In the genomic region with DNA sequence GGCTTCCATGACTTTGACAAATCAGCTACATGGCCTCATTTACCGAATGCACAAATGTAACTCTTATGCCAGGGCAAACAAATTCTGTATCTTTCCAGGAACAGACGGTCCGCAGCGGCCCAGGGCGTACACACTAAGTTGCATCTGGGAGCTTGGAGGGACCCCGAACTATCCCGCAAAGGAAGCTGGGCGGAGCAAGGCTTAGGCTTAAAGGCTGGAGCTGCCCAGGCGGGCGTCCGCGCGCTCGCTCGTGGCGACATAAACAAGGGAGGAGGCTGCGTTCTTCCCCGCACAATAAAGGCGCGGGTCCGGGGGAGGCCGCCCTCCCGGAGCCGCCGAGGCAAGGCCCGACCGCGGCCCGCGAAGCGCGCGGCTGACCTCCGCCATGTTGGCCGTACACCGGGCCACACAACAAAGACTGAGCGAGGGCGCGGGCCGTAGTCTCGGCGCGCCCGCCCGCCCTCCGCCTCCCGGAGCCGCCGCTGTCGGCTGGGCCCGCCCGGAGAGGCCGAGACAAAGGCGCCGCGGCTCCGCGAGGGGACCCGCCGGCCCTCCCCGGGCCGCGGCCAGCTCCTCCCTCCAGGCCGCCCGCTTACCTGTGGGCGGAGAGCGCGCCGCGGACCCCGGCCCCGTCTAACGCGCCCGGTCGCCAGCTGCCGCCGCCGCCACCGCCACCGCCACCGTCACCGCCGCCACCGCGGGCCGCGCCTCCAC, we compare ENCODE assay signal across 8 mouse cellular contexts. TPM values are rescaled to one million over a fixed set of nuclear protein-coding genes. Genes with fewer than 3 reads are reported as not detected.
DNase-seq lines count a peak whose midpoint lies in the region; ATAC-seq and TF ChIP-seq lines count a peak whose summit lies in the region.

Gene Gm10638, plus strand, starts transcription at position 479 of the 714 bp plus-strand sequence.
Gene Siah1a, minus strand, starts transcription at position 714 of the 714 bp plus-strand sequence.

- TF ChIP-seq CTCF in MEL (IDR thresholded peaks at IDR 0.05 in 2 of 3, conservative IDR thresholded peaks at IDR 0.05 in 1 of 3; ENCODE audit: control insufficient read depth in 1 of 3, insufficient read depth in 1 of 3, low read depth in 2 of 3, low read length in 3 of 3, poor library complexity in 1 of 3, severe bottlenecking in 1 of 3): no peak
- no peak for TF ChIP-seq CTCF in cerebellum, adult 2 months (IDR thresholded peaks at IDR 0.05; ENCODE audit: borderline replicate concordance, insufficient read depth, low read depth, low read length)
- TF ChIP-seq CTCF in forebrain, postnatal 0 days (IDR thresholded peaks at IDR 0.05; ENCODE audit: low read depth): no peak
- no peak for TF ChIP-seq CTCF in lung, postnatal 0 days (IDR thresholded peaks at IDR 0.05)

- peaks cover 0 to 2% of the 10 kb centered on the region in 2 experiments; a peak in 1 of 4 replicates for H3K27me3 ChIP-seq in MEL (ENCODE audit: control insufficient read depth in 1 of 2, insufficient read depth in 2 of 2, low read length in 2 of 2)
- H3K27me3 ChIP-seq in cerebellum, adult 2 months (ENCODE audit: control insufficient read depth, insufficient read depth, low read length): no peaks in the 10 kb centered on the region
- H3K27me3 ChIP-seq in forebrain, postnatal 0 days (ENCODE audit: insufficient read depth, low read length): no peaks in the 10 kb centered on the region
- no peaks in the 10 kb centered on the region for H3K27me3 ChIP-seq in lung, postnatal 0 days (replicated peaks; ENCODE audit: insufficient read depth, low read length)

- peak within 1 kb of the TSS; percentile 59 for H3K27ac ChIP-seq in MEL (ENCODE audit: control insufficient read depth, low read depth, low read length)
- H3K27ac ChIP-seq in cerebellum, adult 2 months (ENCODE audit: insufficient read depth, low read length): peak within 1 kb of the TSS; percentile 85
- peak within 1 kb of the TSS; percentile 96 for H3K27ac ChIP-seq in forebrain, postnatal 0 days (ENCODE audit: low read depth, low read length)
- H3K27ac ChIP-seq in lung, postnatal 0 days (ENCODE audit: low read length): peak within 1 kb of the TSS; percentile 98

- no peak for TF ChIP-seq RAD21 in MEL (IDR thresholded peaks at IDR 0.05; ENCODE audit: low read depth, low read length)

- ATAC-seq in forebrain, postnatal 0 days: peak; percentile 73
- peak; percentile 60 to 65; a peak in 3 of 4 replicates for ATAC-seq in hematopoietic stem cell, adult 5-6 weeks (replicated peaks in 1 of 2; ENCODE audit: insufficient read depth in 1 of 2, low FRiP score in 2 of 2, low TSS enrichment in 1 of 2, low read depth in 1 of 2, poor library complexity in 2 of 2, severe bottlenecking in 2 of 2)
- ATAC-seq in lung, postnatal 0 days: peak; percentile 79

- H3K4me3 ChIP-seq in MEL (ENCODE audit: control insufficient read depth in 1 of 2, insufficient read depth in 1 of 2, low read depth in 2 of 2, low read length in 2 of 2): peak within 1 kb of the TSS; percentile 78 to 87
- H3K4me3 ChIP-seq in cerebellum, adult 2 months (replicated peaks; ENCODE audit: insufficient read depth, low read depth, low read length): peak within 1 kb of the TSS; percentile 97
- H3K4me3 ChIP-seq in forebrain, postnatal 0 days (ENCODE audit: low read depth, low read length): peak within 1 kb of the TSS; percentile 97
- H3K4me3 ChIP-seq in lung, postnatal 0 days (ENCODE audit: low read depth, low read length): peak within 1 kb of the TSS; percentile 98

- peak within 1 kb of the TSS; percentile 77 for H3K4me2 ChIP-seq in forebrain, postnatal 0 days (ENCODE audit: low read depth)
- peak within 1 kb of the TSS; percentile 70 for H3K4me2 ChIP-seq in lung, postnatal 0 days (replicated peaks; ENCODE audit: low read depth, low read length)

- H3K9ac ChIP-seq in MEL (ENCODE audit: control insufficient read depth, low read depth, low read length, poor library complexity, severe bottlenecking): peak within 1 kb of the TSS; percentile 85
- peak within 1 kb of the TSS; percentile 95 for H3K9ac ChIP-seq in forebrain, postnatal 0 days
- H3K9ac ChIP-seq in lung, postnatal 0 days (replicated peaks; ENCODE audit: low read depth): peak within 1 kb of the TSS; percentile 98

- H3K9me3 ChIP-seq in MEL (replicated peaks; ENCODE audit: insufficient read depth, low read length): no peaks in the 10 kb centered on the region
- H3K9me3 ChIP-seq in forebrain, postnatal 0 days (ENCODE audit: low read length): no peaks in the 10 kb centered on the region
- no peaks in the 10 kb centered on the region for H3K9me3 ChIP-seq in lung, postnatal 0 days (ENCODE audit: low read length)

- TF ChIP-seq POLR2A in MEL (IDR thresholded peaks at IDR 0.05; ENCODE audit: control insufficient read depth in 1 of 2, insufficient read depth in 1 of 2, low read depth in 1 of 2, low read length in 2 of 2, poor library complexity in 1 of 2): 0 out of 4 replicates have a peak, but pooled peaks of 1 of the 2 experiments have one; percentile 21
- peak; percentile 16; the same call in 1 of the 2 replicates for TF ChIP-seq POLR2A in cerebellum, adult 2 months (IDR thresholded peaks at IDR 0.05; ENCODE audit: borderline replicate concordance, insufficient read depth, low read length)

- H3K36me3 ChIP-seq in MEL (ENCODE audit: control insufficient read depth in 1 of 2, insufficient read depth in 2 of 2, low read length in 2 of 2): peaks cover 0 to 42% of the 10 kb centered on the region in 2 experiments; a peak in 2 of 4 replicates
- no peaks in the 10 kb centered on the region for H3K36me3 ChIP-seq in forebrain, postnatal 0 days (ENCODE audit: insufficient read depth)
- H3K36me3 ChIP-seq in lung, postnatal 0 days (ENCODE audit: insufficient read depth, low read length): no peaks in the 10 kb centered on the region

- H3K79me2 ChIP-seq in MEL (ENCODE audit: control insufficient read depth, insufficient read depth, low read length, poor library complexity): peaks cover 44% of the 10 kb centered on the region

- H3K4me1 ChIP-seq in MEL (ENCODE audit: control insufficient read depth in 1 of 2, insufficient read depth in 2 of 2, low read length in 2 of 2): peaks cover 15 to 22% of the 10 kb centered on the region in 2 experiments
- H3K4me1 ChIP-seq in cerebellum, adult 2 months (ENCODE audit: control insufficient read depth, insufficient read depth, low read length): peaks cover 8% of the 10 kb centered on the region; the same call in 1 of the 2 replicates
- H3K4me1 ChIP-seq in forebrain, postnatal 0 days (ENCODE audit: insufficient read depth): peaks cover 16% of the 10 kb centered on the region
- peaks cover 7% of the 10 kb centered on the region; the same call in 1 of the 2 replicates for H3K4me1 ChIP-seq in lung, postnatal 0 days (ENCODE audit: insufficient read depth, low read depth, low read length)

- peak; percentile 81 for DNase-seq in MEL (ENCODE audit: low read depth, low spot score)
- peak; percentile 71 to 81 for DNase-seq in cerebellum, adult 2 months
- peak; percentile 72 for DNase-seq in forebrain, postnatal 0 days
- DNase-seq in layer of hippocampus, postnatal 10 days (ENCODE audit: low spot score in 2 of 2): peak; percentile 56 to 70
- DNase-seq in lung, postnatal 0 days (ENCODE audit: low spot score): peak; percentile 76
- peak; percentile 50 for DNase-seq in ovary, adult 18-20 months (ENCODE audit: low spot score)
- peak; percentile 36 to 47 for DNase-seq in thymus, postnatal 10 days (ENCODE audit: low spot score in 2 of 2)

- under 1% methylated on average over 42 of the region's 88 CpGs for WGBS in cerebellum, adult 2 months
- 3% methylated on average over 60 of the region's 88 CpGs for WGBS in forebrain, postnatal 0 days
- under 1% methylated on average over 40 of the region's 88 CpGs for WGBS in lung, postnatal 0 days

- TF ChIP-seq EP300 in MEL (IDR thresholded peaks at IDR 0.05; ENCODE audit: low read depth in 1 of 2, low read length in 2 of 2): no peak
- no peak for TF ChIP-seq EP300 in lung, postnatal 0 days (IDR thresholded peaks at IDR 0.05)

TF ChIP-seq in MEL, 35 proteins besides CTCF, POLR2A, EP300 and RAD21:
- TF ChIP-seq ZKSCAN1 (IDR thresholded peaks at IDR 0.05; ENCODE audit: low read depth, low read length): no peak
- peak; percentile 17; the same call in 1 of the 2 replicates for TF ChIP-seq MXI1 (IDR thresholded peaks at IDR 0.05; ENCODE audit: low read depth, low read length)
- peak; percentile 7; the same call in 1 of the 2 replicates for TF ChIP-seq MAZ (IDR thresholded peaks at IDR 0.05; ENCODE audit: low read depth, low read length)

RNA-seq across cellular contexts. Expression of gene Gm10638, which starts in this region (rescaled TPM):
- total RNA-seq in MEL (2012; rRNA removed): 0.20 and 0.23 TPM in 2 replicates
- under 1 TPM in 1 of 2 experiments, not detected in 1; 0.52 TPM for polyA plus RNA-seq in MEL (2012; ENCODE audit: insufficient read depth in 1 of 2, insufficient read length in 2 of 2, low read depth in 1 of 2, low replicate concordance in 2 of 2, missing spikeins in 1 of 2)
- 1.8 and 2.1 TPM in 2 replicates for polyA plus RNA-seq in cerebellum, adult 2 months (2012; rRNA removed)
- total RNA-seq in forebrain, postnatal 0 days (2014; rRNA removed): 0.43 and 1.5 TPM in 2 replicates
- polyA plus RNA-seq in forebrain, postnatal 0 days (2015; fragmentation: Nextera tagmentation; extraction: Ambion mirVana): 8.2 and 8.9 TPM in 2 replicates
- not detected in 2 replicates for total RNA-seq in hematopoietic stem cell, adult 5-6 weeks (2017)
- 1 to 10 TPM; 3.2 to 4.5 TPM for total RNA-seq in layer of hippocampus, postnatal 10 days (2021)
- polyA plus RNA-seq in lung, postnatal 0 days (2015; fragmentation: Nextera tagmentation; extraction: Ambion mirVana): 8.5 and 9.5 TPM in 2 replicates

RNA-seq across cellular contexts. Expression of gene Siah1a, which starts in this region (rescaled TPM):
- total RNA-seq in MEL (2012; rRNA removed): 8.3 and 8.9 TPM in 2 replicates
- polyA plus RNA-seq in MEL (2012; ENCODE audit: insufficient read depth in 1 of 2, insufficient read length in 2 of 2, low read depth in 1 of 2, low replicate concordance in 2 of 2, missing spikeins in 1 of 2): 10 to 100 TPM in 1 of 2 experiments, not detected in 1; 12.2 TPM
- polyA plus RNA-seq in cerebellum, adult 2 months (2012; rRNA removed): 36.0 and 37.2 TPM in 2 replicates
- 91.9 and 101 TPM in 2 replicates for total RNA-seq in forebrain, postnatal 0 days (2014; rRNA removed)
- 87.3 and 88.6 TPM in 2 replicates for polyA plus RNA-seq in forebrain, postnatal 0 days (2015; fragmentation: Nextera tagmentation; extraction: Ambion mirVana)
- total RNA-seq in hematopoietic stem cell, adult 5-6 weeks (2017): 32.5 and 48.3 TPM in 2 replicates
- 10 to 100 TPM; 36.2 to 37.7 TPM for total RNA-seq in layer of hippocampus, postnatal 10 days (2021)
- 43.3 and 50.3 TPM in 2 replicates for polyA plus RNA-seq in lung, postnatal 0 days (2015; fragmentation: Nextera tagmentation; extraction: Ambion mirVana)

Comparison
In these comparisons a context has a peak if more than half of its experiments do, and no peak if none do; other contexts are left out.
1. Peak in every context shown above with its lines: DNase-seq, ATAC-seq, H3K4me3 ChIP-seq and H3K27ac ChIP-seq.